ENCODE assay signal across 31 mouse cellular contexts in genomic region chr11:6833731-6834130, GRCm38 (mm10). TPM values are rescaled to one million over a fixed set of nuclear protein-coding genes. Genes with fewer than 3 reads are reported as not detected.
A peak's percentile ranks its signal among the peaks of the same experiment; 100 is the strongest.
DNase-seq lines count a peak whose midpoint lies in the region; ATAC-seq and TF ChIP-seq lines count a peak whose summit lies in the region.
"Had no signal": no experiment of that assay in that cellular context is flagged by ENCODE, and none has a peak within 500 bp of the region (broad histone marks: within the 10 kb centered on the region; RNA-seq: fewer than 3 reads in every experiment).

No protein-coding gene starts in this region.

- no peak overlapping the region for H3K27ac ChIP-seq in cerebellum, adult 2 months (ENCODE audit: insufficient read depth, low read length)
- no peak overlapping the region for H3K27ac ChIP-seq in midbrain, embryonic 11.5 days (ENCODE audit: low read depth, low read length)
- no peak overlapping the region for H3K27ac ChIP-seq in midbrain, embryonic 16.5 days (ENCODE audit: low read length)
- H3K27ac ChIP-seq: embryonic facial prominence, embryonic 15.5 days; forebrain, embryonic 10.5 days; forebrain, embryonic 15.5 days; heart, adult 2 months; heart, embryonic 15.5 days; hindbrain, embryonic 10.5 days; hindbrain, embryonic 15.5 days had no signal

- WGBS in cerebellum, adult 2 months: 34% methylated on average over 9 of the region's 9 CpGs
- 89% methylated on average over 9 of the region's 9 CpGs for WGBS in midbrain, embryonic 11.5 days
- 90% methylated on average over 9 of the region's 9 CpGs for WGBS in midbrain, embryonic 16.5 days

- peaks cover 10% of the 10 kb centered on the region for H3K4me1 ChIP-seq in cerebellum, adult 2 months (ENCODE audit: control insufficient read depth, insufficient read depth, low read length)
- H3K4me1 ChIP-seq in midbrain, embryonic 11.5 days (ENCODE audit: control insufficient read depth, insufficient read depth, low read length): no peaks in the 10 kb centered on the region
- peaks cover 3% of the 10 kb centered on the region for H3K4me1 ChIP-seq in midbrain, embryonic 16.5 days (ENCODE audit: control insufficient read depth, insufficient read depth, low read length)
- H3K4me1 ChIP-seq: embryonic facial prominence, embryonic 15.5 days; forebrain, embryonic 10.5 days; forebrain, embryonic 15.5 days; heart, embryonic 15.5 days; hindbrain, embryonic 10.5 days; hindbrain, embryonic 15.5 days had no signal

- no peaks in the 10 kb centered on the region for H3K27me3 ChIP-seq in cerebellum, adult 2 months (ENCODE audit: control insufficient read depth, insufficient read depth, low read length)
- no peaks in the 10 kb centered on the region for H3K27me3 ChIP-seq in midbrain, embryonic 11.5 days (ENCODE audit: control insufficient read depth, insufficient read depth, low read length)
- H3K27me3 ChIP-seq in midbrain, embryonic 16.5 days (ENCODE audit: control insufficient read depth, insufficient read depth, low read depth, low read length): no peaks in the 10 kb centered on the region
- H3K27me3 ChIP-seq: embryonic facial prominence, embryonic 15.5 days; forebrain, embryonic 15.5 days; heart, embryonic 15.5 days; hindbrain, embryonic 15.5 days had no signal

- H3K9me3 ChIP-seq in midbrain, embryonic 11.5 days (ENCODE audit: control insufficient read depth, low read length): no peaks in the 10 kb centered on the region
- H3K9me3 ChIP-seq in midbrain, embryonic 16.5 days (replicated peaks; ENCODE audit: control insufficient read depth, low read length, poor library complexity, severe bottlenecking): no peaks in the 10 kb centered on the region
- H3K9me3 ChIP-seq: embryonic facial prominence, embryonic 15.5 days; forebrain, embryonic 10.5 days; forebrain, embryonic 15.5 days; heart, embryonic 15.5 days; hindbrain, embryonic 10.5 days; hindbrain, embryonic 15.5 days had no signal

- peak; percentile 31 to 32 for DNase-seq in cerebellum, adult 2 months
- DNase-seq in cerebellum, postnatal 4 days (ENCODE audit: low spot score in 2 of 2): no peak
- DNase-seq in midbrain, embryonic 11.5 days (ENCODE audit: low spot score, missing footprints): peak; percentile 14
- peak; percentile 25 to 38 for DNase-seq in cerebellum, postnatal 14 days
- no peak for DNase-seq in testis, postnatal 14 days (ENCODE audit: low spot score)
- DNase-seq in adrenal gland, adult 8-10 months: no peak
- DNase-seq: adrenal gland, postnatal 25 days; embryo, embryonic 11 days; gastrocnemius, postnatal 10 days; heart, adult 2 months; heart, postnatal 14 days; kidney, adult 8-10 months had no signal

- H3K36me3 ChIP-seq in midbrain, embryonic 11.5 days (ENCODE audit: control insufficient read depth, insufficient read depth, low read length): no peaks in the 10 kb centered on the region
- H3K36me3 ChIP-seq in midbrain, embryonic 16.5 days (ENCODE audit: control insufficient read depth, insufficient read depth, low read length): no peaks in the 10 kb centered on the region
- H3K36me3 ChIP-seq: embryonic facial prominence, embryonic 15.5 days; forebrain, embryonic 10.5 days; forebrain, embryonic 15.5 days; heart, embryonic 15.5 days; hindbrain, embryonic 10.5 days; hindbrain, embryonic 15.5 days had no signal

- TF ChIP-seq CTCF in cerebellum, adult 2 months (IDR thresholded peaks at IDR 0.05; ENCODE audit: borderline replicate concordance, insufficient read depth, low read depth, low read length): 0 out of 2 replicates have a peak, but pooled peaks have one; percentile 13

- no peak for TF ChIP-seq POLR2A in cerebellum, adult 2 months (IDR thresholded peaks at IDR 0.05; ENCODE audit: borderline replicate concordance, insufficient read depth, low read length)

- no peak overlapping the region for H3K9ac ChIP-seq in midbrain, embryonic 11.5 days (ENCODE audit: low read length)
- no peak overlapping the region for H3K9ac ChIP-seq in midbrain, embryonic 16.5 days (ENCODE audit: low read depth, low read length)
- H3K9ac ChIP-seq: embryonic facial prominence, embryonic 15.5 days; forebrain, embryonic 15.5 days; heart, embryonic 15.5 days; hindbrain, embryonic 15.5 days had no signal

- no peak for ATAC-seq in midbrain, embryonic 11.5 days (ENCODE audit: low FRiP score)
- no peak for ATAC-seq in midbrain, embryonic 16.5 days
- ATAC-seq: activated CD4-positive, CD25-positive, alpha-beta regulatory T cell, adult 4 months; forebrain, embryonic 15.5 days; inflammation-experienced regulatory T-cells, adult 6 months; intestine, postnatal 0 days; Patski had no signal

- H3K4me2 ChIP-seq in midbrain, embryonic 11.5 days: no peak overlapping the region
- H3K4me2 ChIP-seq in midbrain, embryonic 16.5 days (ENCODE audit: low read length): no peak overlapping the region
- H3K4me2 ChIP-seq: embryonic facial prominence, embryonic 15.5 days; forebrain, embryonic 15.5 days; heart, embryonic 11.5 days; heart, embryonic 15.5 days; hindbrain, embryonic 15.5 days had no signal

- H3K4me3 ChIP-seq in cerebellum, adult 2 months (replicated peaks; ENCODE audit: insufficient read depth, low read depth, low read length): no peak overlapping the region
- H3K4me3 ChIP-seq in midbrain, embryonic 11.5 days (ENCODE audit: low read depth, low read length): no peak overlapping the region
- H3K4me3 ChIP-seq in midbrain, embryonic 16.5 days (ENCODE audit: low read depth, low read length): no peak overlapping the region
- H3K4me3 ChIP-seq: embryonic facial prominence, embryonic 15.5 days; erythroblast, embryonic 14.5 days; forebrain, embryonic 10.5 days; forebrain, embryonic 15.5 days; heart, adult 2 months; heart, embryonic 15.5 days; hindbrain, embryonic 10.5 days; hindbrain, embryonic 15.5 days had no signal

RNA-seq across cellular contexts. Expression of gene Gm11983, which starts 3.7 kb away (rescaled TPM):
- not detected in 2 replicates for polyA plus RNA-seq in cerebellum, adult 2 months (2012; rRNA removed)
- not detected in 2 replicates for polyA plus RNA-seq in midbrain, embryonic 11.5 days (2014; fragmentation: Nextera tagmentation; extraction: Ambion mirVana)
- not detected in 2 replicates for polyA plus RNA-seq in midbrain, embryonic 16.5 days (2015; fragmentation: Nextera tagmentation; extraction: Ambion mirVana)
- total RNA-seq in adrenal gland, adult 8-10 months (2022): not detected
- total RNA-seq: adrenal gland, adult 18-20 months; adrenal gland, postnatal 25 days; CH12.LX; common myeloid progenitor, adult 5-6 weeks; gastrocnemius, postnatal 10 days; gastrocnemius, postnatal 4 days; heart, adult 2 months; heart, postnatal 14 days had no signal
- polyA plus RNA-seq: activated CD4-positive, CD25-positive, alpha-beta regulatory T cell, adult 4 months; brain, embryonic 14.5 days; embryonic facial prominence, embryonic 11.5 days; embryonic facial prominence, embryonic 15.5 days; erythroblast, embryonic 14.5 days; forebrain, embryonic 10.5 days; forebrain, embryonic 15.5 days; heart, adult 2 months; heart, embryonic 11.5 days; heart, embryonic 15.5 days; hindbrain, embryonic 10.5 days; hindbrain, embryonic 15.5 days; inflammation-experienced regulatory T-cells, adult 6 months; intestine, postnatal 0 days; Patski had no signal

Comparison
In these comparisons a context has a peak if more than half of its experiments do, and no peak if none do; other contexts are left out.
1. DNase-seq: peak in cerebellum, adult 2 months (2 of 2), midbrain, embryonic 11.5 days (single experiment) and cerebellum, postnatal 14 days (2 of 2); none in cerebellum, postnatal 4 days (0 of 2), testis, postnatal 14 days (single experiment) and adrenal gland, adult 8-10 months (single experiment).